Mouse (Mus musculus) heart, postnatal 0 days (tissue): ENCODE data around the gene Sorbs2.

Experiments
- CTCF ChIP-seq: IDR thresholded peaks from 2 replicates; pipeline ENCODE4 v1.5.1; 2016; ENCODE audit warnings: antibody characterized with exemption, control low read depth, low read depth
- EP300 ChIP-seq: IDR thresholded peaks from 2 replicates; pipeline ENCODE4 v1.6.1; 2016; ENCODE audit warnings: antibody characterized with exemption, low read depth

DNA sequence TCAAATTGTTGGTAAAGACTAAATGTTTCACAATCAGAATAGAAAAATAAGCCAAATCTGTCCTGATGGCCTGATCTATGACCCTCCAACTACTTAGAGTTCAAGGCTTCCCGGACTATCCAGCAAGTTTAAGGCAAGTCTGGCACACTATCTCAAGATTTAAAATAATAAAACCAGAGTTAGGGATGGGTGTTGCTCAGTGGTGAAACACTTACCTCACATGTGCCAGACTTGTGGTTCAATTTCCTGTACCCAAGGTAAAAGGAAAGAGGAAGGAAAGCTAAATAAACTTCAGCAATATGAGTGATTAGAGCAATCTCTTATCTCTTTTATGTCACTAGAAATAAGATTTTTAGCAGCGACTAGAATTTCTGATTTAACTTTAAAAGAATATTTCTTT lies 235.7 kb downstream of the Sorbs2 start:
- TF ChIP-seq CTCF (no peak), EP300 (no peak)
